Mouse (Mus musculus) small intestine, adult 2 months (tissue): ENCODE results near the gene Igsf21.

Source experiments
- CTCF ChIP-seq: fragments of 200-500 bp; IDR thresholded peaks from 2 replicates; pipeline ENCODE4 v1.5.1; 2012; ENCODE audit warnings: low read depth, mild to moderate bottlenecking, control low read depth, inconsistent platforms, low read length, moderate library complexity, mixed read lengths; ENCODE audit not compliant: insufficient replicate concordance, insufficient read length; ENCODE audit errors: extremely low read depth
- POLR2A ChIP-seq: fragments of 200-500 bp; IDR thresholded peaks from 2 replicates; pipeline ENCODE4 v1.6.1; 2012; ENCODE audit warnings: low read depth, mild to moderate bottlenecking, control low read depth, inconsistent platforms, low read length, moderate library complexity

DNA sequence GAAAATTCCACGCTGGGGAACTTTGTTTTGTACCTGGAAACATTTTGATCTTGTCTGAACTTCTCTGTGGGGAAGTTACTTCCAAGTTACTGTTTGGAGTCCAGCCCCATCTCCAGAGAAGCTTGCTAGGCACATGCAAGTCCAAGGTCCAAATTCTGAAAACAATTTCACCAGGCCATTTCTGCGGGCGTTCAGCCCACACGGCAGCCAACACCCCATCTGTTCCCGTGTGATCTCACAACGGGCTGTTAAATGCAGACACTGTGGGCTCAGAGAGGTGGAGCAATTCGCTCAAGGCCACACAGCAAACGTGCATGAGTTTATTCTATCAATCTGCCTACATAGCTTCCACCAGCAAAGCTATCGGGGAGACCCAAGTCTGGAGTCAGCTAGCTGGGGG, 21.4 kb downstream of the Igsf21 start:
- TF ChIP-seq CTCF (no peak), POLR2A (no peak)
